Mouse (Mus musculus) kidney, adult 11 months (tissue): Measurements from ENCODE around the gene Sun3.

ENCODE experiments used
- DNase-seq: peaks from one replicate; pipeline ENCODE4 v3.0.0; 2022

The Sun3 gene

GRCm38 (mm10) chr11:8978154-8978553, 70.6 kb downstream of the Sun3 start:
- no peak for DNase-seq

DNA sequence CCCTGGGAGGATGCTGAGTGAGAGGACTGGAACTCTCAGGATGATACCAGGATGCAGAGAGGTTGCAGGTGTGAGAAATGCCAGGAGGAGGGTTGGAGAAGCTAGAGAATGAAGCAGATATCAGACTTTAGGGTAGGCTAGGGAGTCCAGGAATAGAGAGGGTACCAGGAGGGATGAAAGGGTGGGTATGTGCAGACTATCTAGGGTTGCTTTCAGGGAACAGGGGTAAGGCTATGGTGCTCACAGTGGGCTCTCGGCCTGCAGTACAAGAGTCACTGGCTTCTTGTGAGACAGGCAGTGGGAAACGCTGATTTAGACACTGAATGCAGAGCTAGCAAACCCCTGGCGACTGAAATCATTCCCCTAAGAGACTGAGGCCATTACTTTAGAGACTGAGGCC, 75.6 kb downstream of the Sun3 start, which contains the start of gene Pkd1l1:
TSS of gene Pkd1l1 (minus strand) at position 101 of the 400 bp plus-strand sequence.
- DNase-seq, result no peak

GRCm38 (mm10) chr11:8972093-8972492, 76.7 kb downstream of the Sun3 start:
- DNase-seq, result no peak

- no peak for DNase-seq
Observed at GRCm38 (mm10) chr11:8970509-8970908, 78.3 kb downstream of the Sun3 start.

DNA sequence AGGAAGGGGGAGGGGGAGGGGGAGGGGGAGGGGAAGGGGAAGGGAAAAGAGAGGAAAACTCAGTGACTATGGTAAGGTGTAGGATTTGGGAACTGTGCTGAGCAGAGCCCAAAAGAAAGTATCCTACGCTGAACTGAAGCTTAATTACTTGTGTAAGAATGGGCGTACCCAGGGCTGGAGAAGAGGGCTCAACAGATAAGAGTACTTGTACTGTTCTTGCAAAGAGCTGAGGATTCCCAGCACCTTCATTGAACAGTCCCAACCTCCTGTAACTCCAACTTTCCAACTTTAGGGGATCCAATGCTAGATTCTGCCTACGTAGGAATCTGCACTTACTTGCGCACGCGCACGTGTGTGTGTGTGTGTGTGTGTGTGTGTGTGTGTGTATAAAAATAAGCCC, 80.7 kb downstream of the Sun3 start:
- DNase-seq, result no peak
